Mouse (Mus musculus): ENCODE results near the gene Chd2.

DNA sequence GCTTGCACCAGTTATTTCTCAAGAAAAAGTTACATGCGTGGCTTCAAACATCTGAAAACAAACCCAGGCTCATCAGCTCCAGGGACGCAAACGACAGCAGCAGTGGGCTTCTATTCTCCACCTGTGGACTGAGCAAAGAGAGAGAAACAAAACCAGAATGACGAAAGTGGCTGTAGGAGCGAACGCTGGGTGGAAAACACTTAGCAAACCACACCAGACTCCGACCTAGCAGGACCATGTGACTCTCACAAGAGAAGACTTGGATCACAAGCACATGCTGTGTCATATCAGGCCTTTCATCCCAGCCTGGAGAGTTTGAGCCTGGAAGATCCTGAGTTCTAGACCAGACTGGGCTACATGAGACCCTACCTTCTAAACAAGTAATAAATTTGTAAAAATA, 41.8 kb upstream of the Chd2 start:
- no peak for TF ChIP-seq CTCF (IDR thresholded peaks at IDR 0.05; ENCODE audit: control insufficient read depth, insufficient read depth, low read length)
- no peak for TF ChIP-seq POLR2A (IDR thresholded peaks at IDR 0.05; ENCODE audit: borderline replicate concordance, control insufficient read depth, low read depth, low read length)
